8 mouse cellular contexts compared by ENCODE assay signal in genomic region chr12:26469098-26470041, GRCm38 (mm10). TPM values are rescaled to one million over a fixed set of nuclear protein-coding genes. Genes with fewer than 3 reads are reported as not detected.
A peak's percentile ranks its signal among the peaks of the same experiment; 100 is the strongest.
DNase-seq lines count a peak whose midpoint lies in the region; ATAC-seq lines count a peak whose summit lies in the region.

Cmpk2 (plus strand) TSS chr12:26469204.

- H3K4me1 ChIP-seq in hindbrain, embryonic 13.5 days (replicated peaks) = peaks cover 28% of the 10 kb centered on the region

- H3K27me3 ChIP-seq in hindbrain, embryonic 13.5 days = no peaks in the 10 kb centered on the region

- H3K9ac ChIP-seq in hindbrain, embryonic 13.5 days = peak within 1 kb of the TSS; percentile 90

- DNase-seq in NIH3T3 (ENCODE audit: low read depth) = peak; percentile 77
- DNase-seq in cerebellum, postnatal 14 days = peak; percentile 86 to 87
- DNase-seq in frontal cortex, postnatal 14 days (ENCODE audit: low spot score in 2 of 2) = peak; percentile 87 to 89
- DNase-seq in layer of hippocampus, postnatal 25 days (ENCODE audit: extremely low spot score in 1 of 2, low spot score in 1 of 2) = peak; percentile 86 to 90
- DNase-seq in lung, postnatal 14 days = peak; percentile 86
- peak; percentile 81 for DNase-seq in ovary, postnatal 36 days (ENCODE audit: low spot score)
- peak; percentile 84 for DNase-seq in thymus, postnatal 14 days

- H3K4me3 ChIP-seq in hindbrain, embryonic 13.5 days = peak within 1 kb of the TSS; percentile 66

- peak within 1 kb of the TSS; percentile 99 for H3K4me2 ChIP-seq in hindbrain, embryonic 13.5 days

- peaks cover 5% of the 10 kb centered on the region; the same call in 1 of the 2 replicates for H3K36me3 ChIP-seq in hindbrain, embryonic 13.5 days

- ATAC-seq in hindbrain, embryonic 13.5 days (ENCODE audit: low FRiP score) = peak; percentile 88

- WGBS in hindbrain, embryonic 13.5 days = under 1% methylated on average over 68 of the region's 69 CpGs

- H3K9me3 ChIP-seq in hindbrain, embryonic 13.5 days = no peaks in the 10 kb centered on the region

- peak within 1 kb of the TSS; percentile 95 for H3K27ac ChIP-seq in hindbrain, embryonic 13.5 days

RNA-seq across cellular contexts. Expression of gene Cmpk2, which starts in this region (rescaled TPM):
- 11.4 and 13.2 TPM in 2 replicates for polyA plus RNA-seq in hindbrain, embryonic 13.5 days (2015; fragmentation: Nextera tagmentation; extraction: Ambion mirVana)
- 10 to 100 TPM; 16.2 to 19.0 TPM for total RNA-seq in layer of hippocampus, postnatal 25 days (2021)

Comparison
In these comparisons a context has a peak if more than half of its experiments do, and no peak if none do; other contexts are left out.
1. Peak in every context shown above with its lines: DNase-seq, ATAC-seq, H3K4me3 ChIP-seq and H3K27ac ChIP-seq.